Mouse (Mus musculus) layer of hippocampus, postnatal 36 days (tissue): ENCODE measurements around the gene Gm9774. TPM values are rescaled to one million over a fixed set of nuclear protein-coding genes. Genes with fewer than 3 reads are reported as not detected.

ENCODE experiments used
- DNase-seq, 2 experiments: peaks; one replicate each; pipeline ENCODE4 v3.0.0; 2022
- total RNA-seq, 2 experiments: library from RNA; stranded (reverse); gene quantifications; 2 replicates each; pipeline ENCODE4 v1.2.3; 2021

Gm9774 gene
- 1 to 10 TPM; 1.2 to 3.7 TPM for total RNA-seq

- no peak for DNase-seq
Measured at GRCm38 (mm10) chr3:92429323-92429722, at the start of gene Gm9774. Gene Gm9774 (minus strand): TSS chr3:92429423.

- DNase-seq: no peak
Measured at GRCm38 (mm10) chr3:92470111-92470510, 40.9 kb upstream of the Gm9774 start.

- DNase-seq: no peak
Measured at GRCm38 (mm10) chr3:92467424-92467823, 38.2 kb upstream of the Gm9774 start.

- DNase-seq: no peak
Measured at GRCm38 (mm10) chr3:92466576-92466975, 37.4 kb upstream of the Gm9774 start.

GRCm38 (mm10) chr3:92458620-92459019 is 29.4 kb upstream of the Gm9774 start, which contains the start of gene Sprr3:
Gene Sprr3 (minus strand): TSS chr3:92458720.
- DNase-seq: no peak

- no peak for DNase-seq
Measured at GRCm38 (mm10) chr3:92455151-92455550, 25.9 kb upstream of the Gm9774 start.

- no peak for DNase-seq
Measured at GRCm38 (mm10) chr3:92440177-92440576, 11.0 kb upstream of the Gm9774 start.

GRCm38 (mm10) chr3:92438689-92439088 is 9.5 kb upstream of the Gm9774 start, which contains the start of gene Sprr1b:
Gene Sprr1b (minus strand): TSS chr3:92438789.
- DNase-seq: no peak

GRCm38 (mm10) chr3:92432282-92432681 is 3.1 kb upstream of the Gm9774 start, which contains the start of gene Sprr2k:
Gene Sprr2k (plus strand): TSS chr3:92432582.
- no peak for DNase-seq

GRCm38 (mm10) chr3:92417782-92418181 is 11.4 kb downstream of the Gm9774 start, which contains the start of gene Sprr2j-ps:
Gene Sprr2j-ps (plus strand): TSS chr3:92418082.
- DNase-seq: no peak

GRCm38 (mm10) chr3:92407691-92408090 is 21.5 kb downstream of the Gm9774 start, which contains the start of gene Sprr2i:
Gene Sprr2i (plus strand): TSS chr3:92407991.
- DNase-seq: no peak

- DNase-seq: no peak
Measured at GRCm38 (mm10) chr3:92394301-92394700, 34.9 kb downstream of the Gm9774 start.

GRCm38 (mm10) chr3:92385385-92385784 is 43.8 kb downstream of the Gm9774 start, which contains the start of gene Sprr2h:
Gene Sprr2h (plus strand): TSS chr3:92385685.
- no peak for DNase-seq

Other genes with a start within 250 kb of the Gm9774 start
- gene Sprr2a1, start 213.6 kb downstream of the Gm9774 start, total RNA-seq: not detected
- not detected for gene Sprr2a2, start 213.5 kb downstream of the Gm9774 start, total RNA-seq
- gene Sprr2a3, start 144.0 kb downstream of the Gm9774 start, total RNA-seq: not detected
- not detected for gene Sprr2b, start 112.8 kb downstream of the Gm9774 start, total RNA-seq
- gene Sprr2d, start 90.3 kb downstream of the Gm9774 start, total RNA-seq: not detected
- not detected for gene Sprr2e, start 77.3 kb downstream of the Gm9774 start, total RNA-seq
- gene Sprr2f, start 64.2 kb downstream of the Gm9774 start, total RNA-seq: not detected
- not detected for gene Sprr2h, start 43.7 kb downstream of the Gm9774 start, total RNA-seq
- gene Sprr2i, start 21.4 kb downstream of the Gm9774 start, total RNA-seq: not detected
- not detected for gene Sprr2j-ps, start 11.3 kb downstream of the Gm9774 start, total RNA-seq
- not detected for gene Sprr2k, start 3.2 kb upstream of the Gm9774 start, total RNA-seq
- gene Sprr1b, start 9.4 kb upstream of the Gm9774 start, total RNA-seq: not detected
- not detected for gene Sprr3, start 29.3 kb upstream of the Gm9774 start, total RNA-seq
- not detected for gene Sprr1a, start 56.5 kb upstream of the Gm9774 start, total RNA-seq
- not detected for gene Sprr4, start 71.1 kb upstream of the Gm9774 start, total RNA-seq
- gene 2310046K23Rik, start 105.1 kb upstream of the Gm9774 start, total RNA-seq: not detected
- not detected for gene Ivl, start 144.3 kb upstream of the Gm9774 start, total RNA-seq
- not detected for gene Smcp, start 159.6 kb upstream of the Gm9774 start, total RNA-seq
- not detected for gene 2210017I01Rik, start 178.1 kb upstream of the Gm9774 start, total RNA-seq
- not detected for gene Lce6a, start 192.2 kb upstream of the Gm9774 start, total RNA-seq
- gene Lce1a1, start 218.9 kb upstream of the Gm9774 start, total RNA-seq: not detected
- not detected for gene Lce1b, start 227.5 kb upstream of the Gm9774 start, total RNA-seq
- not detected for gene Lce1a2, start 240.9 kb upstream of the Gm9774 start, total RNA-seq
- not detected for gene Lce1c, start 249.8 kb upstream of the Gm9774 start, total RNA-seq